Mouse (Mus musculus): ENCODE results near the gene Unk. TPM values are rescaled to one million over a fixed set of nuclear protein-coding genes. Genes with fewer than 3 reads are reported as not detected.
A peak's percentile ranks its signal among the peaks of the same experiment; 100 is the strongest.

Gene Unk
- total and polyA plus RNA-seq, 3 experiments = 17.2 to 80.7 (median 50.1) TPM

GRCm38 (mm10) chr11:116064187-116064867 is 34.2 kb downstream of the Unk start:
- ATAC-seq (ENCODE audit: extremely low read depth, insufficient number of reproducible peaks, low FRiP score, poor library complexity, severe bottlenecking) (no peak), DNase-seq (ENCODE audit: low spot score) (no peak)
- H3K4me3 ChIP-seq (ENCODE audit: low read depth, low read length) = no peak overlapping the region
- TF ChIP-seq GATA1 (IDR thresholded peaks at IDR 0.05; ENCODE audit: borderline replicate concordance, low read length) = no peak
- no peak for TF ChIP-seq POLR2AphosphoS5 (IDR thresholded peaks at IDR 0.05; ENCODE audit: insufficient replicate concordance, low read depth, low read length)
- TF ChIP-seq GATA2 (IDR thresholded peaks at IDR 0.05; ENCODE audit: borderline replicate concordance, low read depth, low read length) = no peak
- no peak for TF ChIP-seq TAL1 (conservative IDR thresholded peaks at IDR 0.05; ENCODE audit: low read depth, low read length)
- TF ChIP-seq CTCF (IDR thresholded peaks at IDR 0.05; ENCODE audit: low read depth, low read length) = no peak
- H3K9me3 ChIP-seq (replicated peaks) = no peaks in the 10 kb centered on the region
- peaks cover 100% of the 10 kb centered on the region for H3K36me3 ChIP-seq (replicated peaks)
- H3K4me1 ChIP-seq (ENCODE audit: insufficient read depth, low read depth, low read length) = peaks cover 36% of the 10 kb centered on the region
- H3K27me3 ChIP-seq (ENCODE audit: insufficient read depth, low read length) = no peaks in the 10 kb centered on the region

GRCm38 (mm10) chr11:116065345-116065744 is 35.2 kb downstream of the Unk start:
- ATAC-seq (ENCODE audit: extremely low read depth, insufficient number of reproducible peaks, low FRiP score, poor library complexity, severe bottlenecking) (no peak), DNase-seq (ENCODE audit: low spot score) (no peak)
- Histone ChIP-seq H3K4me3 (ENCODE audit: low read depth, low read length) (no peak overlapping the region), H3K4me1 (ENCODE audit: insufficient read depth, low read depth, low read length) (peaks cover 35% of the 10 kb centered on the region), H3K9me3 (replicated peaks) (no peaks in the 10 kb centered on the region), H3K36me3 (replicated peaks) (peaks cover 100% of the 10 kb centered on the region), H3K27me3 (ENCODE audit: insufficient read depth, low read length) (no peaks in the 10 kb centered on the region)
- TF ChIP-seq GATA2 (IDR thresholded peaks at IDR 0.05; ENCODE audit: borderline replicate concordance, low read depth, low read length) (no peak), TAL1 (conservative IDR thresholded peaks at IDR 0.05; ENCODE audit: low read depth, low read length) (no peak), GATA1 (IDR thresholded peaks at IDR 0.05; ENCODE audit: borderline replicate concordance, low read length) (no peak), POLR2AphosphoS5 (IDR thresholded peaks at IDR 0.05; ENCODE audit: insufficient replicate concordance, low read depth, low read length) (no peak), CTCF (IDR thresholded peaks at IDR 0.05; ENCODE audit: low read depth, low read length) (no peak)

- DNase-seq (ENCODE audit: low spot score) = no peak
- H3K36me3 ChIP-seq (replicated peaks) = peaks cover 93% of the 10 kb centered on the region
- no peaks in the 10 kb centered on the region for H3K27me3 ChIP-seq (ENCODE audit: insufficient read depth, low read length)
- no peak for ATAC-seq (ENCODE audit: extremely low read depth, insufficient number of reproducible peaks, low FRiP score, poor library complexity, severe bottlenecking)
- no peaks in the 10 kb centered on the region for H3K9me3 ChIP-seq (replicated peaks)
- no peak for TF ChIP-seq POLR2AphosphoS5 (IDR thresholded peaks at IDR 0.05; ENCODE audit: insufficient replicate concordance, low read depth, low read length)
- TF ChIP-seq CTCF (IDR thresholded peaks at IDR 0.05; ENCODE audit: low read depth, low read length) = 0 out of 2 replicates have a peak, but pooled peaks have one; percentile 21
- TF ChIP-seq TAL1 (conservative IDR thresholded peaks at IDR 0.05; ENCODE audit: low read depth, low read length) = no peak
- H3K4me3 ChIP-seq (ENCODE audit: low read depth, low read length) = no peak overlapping the region
- H3K4me1 ChIP-seq (ENCODE audit: insufficient read depth, low read depth, low read length) = peaks cover 48% of the 10 kb centered on the region
Measured at GRCm38 (mm10) chr11:116071510-116071909, 41.4 kb downstream of the Unk start.

- Histone ChIP-seq H3K4me3 (ENCODE audit: low read depth, low read length) (no peak overlapping the region), H3K9me3 (replicated peaks) (no peaks in the 10 kb centered on the region), H3K27me3 (ENCODE audit: insufficient read depth, low read length) (no peaks in the 10 kb centered on the region), H3K4me1 (ENCODE audit: insufficient read depth, low read depth, low read length) (peaks cover 57% of the 10 kb centered on the region), H3K36me3 (replicated peaks) (peaks cover 83% of the 10 kb centered on the region)
- no peak for TF ChIP-seq CTCF (IDR thresholded peaks at IDR 0.05; ENCODE audit: low read depth, low read length)
- no peak for TF ChIP-seq GATA2 (IDR thresholded peaks at IDR 0.05; ENCODE audit: borderline replicate concordance, low read depth, low read length)
- TF ChIP-seq TAL1 (conservative IDR thresholded peaks at IDR 0.05; ENCODE audit: low read depth, low read length) = no peak
- no peak for TF ChIP-seq POLR2AphosphoS5 (IDR thresholded peaks at IDR 0.05; ENCODE audit: insufficient replicate concordance, low read depth, low read length)
- no peak for TF ChIP-seq GATA1 (IDR thresholded peaks at IDR 0.05; ENCODE audit: borderline replicate concordance, low read length)
- ATAC-seq (ENCODE audit: extremely low read depth, insufficient number of reproducible peaks, low FRiP score, poor library complexity, severe bottlenecking) (no peak), DNase-seq (ENCODE audit: low spot score) (no peak)
Measured at GRCm38 (mm10) chr11:116072608-116073007, 42.5 kb downstream of the Unk start.

- H3K4me3 ChIP-seq (ENCODE audit: low read depth, low read length) = no peak overlapping the region
- no peaks in the 10 kb centered on the region for H3K9me3 ChIP-seq (replicated peaks)
- ATAC-seq (ENCODE audit: extremely low read depth, insufficient number of reproducible peaks, low FRiP score, poor library complexity, severe bottlenecking) (no peak), DNase-seq (ENCODE audit: low spot score) (no peak)
- TF ChIP-seq CTCF (IDR thresholded peaks at IDR 0.05; ENCODE audit: low read depth, low read length) = no peak
- TF ChIP-seq POLR2AphosphoS5 (IDR thresholded peaks at IDR 0.05; ENCODE audit: insufficient replicate concordance, low read depth, low read length) = no peak
- TF ChIP-seq GATA2 (IDR thresholded peaks at IDR 0.05; ENCODE audit: borderline replicate concordance, low read depth, low read length) = no peak
- TF ChIP-seq TAL1 (conservative IDR thresholded peaks at IDR 0.05; ENCODE audit: low read depth, low read length) = no peak
- no peak for TF ChIP-seq GATA1 (IDR thresholded peaks at IDR 0.05; ENCODE audit: borderline replicate concordance, low read length)
- peaks cover 78% of the 10 kb centered on the region for H3K36me3 ChIP-seq (replicated peaks)
- peaks cover 66% of the 10 kb centered on the region for H3K4me1 ChIP-seq (ENCODE audit: insufficient read depth, low read depth, low read length)
- H3K27me3 ChIP-seq (ENCODE audit: insufficient read depth, low read length) = no peaks in the 10 kb centered on the region
Measured at GRCm38 (mm10) chr11:116074436-116074991, 44.4 kb downstream of the Unk start.

GRCm38 (mm10) chr11:116075539-116076265 is 45.6 kb downstream of the Unk start:
- peak; percentile 60 for DNase-seq (ENCODE audit: low spot score)
- Histone ChIP-seq H3K4me3 (ENCODE audit: low read depth, low read length) (peak overlapping the region; percentile 78), H3K4me1 (ENCODE audit: insufficient read depth, low read depth, low read length) (peaks cover 75% of the 10 kb centered on the region), H3K9me3 (replicated peaks) (no peaks in the 10 kb centered on the region), H3K27me3 (ENCODE audit: insufficient read depth, low read length) (no peaks in the 10 kb centered on the region), H3K36me3 (replicated peaks) (peaks cover 78% of the 10 kb centered on the region)
- TF ChIP-seq GATA1 (IDR thresholded peaks at IDR 0.05; ENCODE audit: borderline replicate concordance, low read length) (no peak), CTCF (IDR thresholded peaks at IDR 0.05; ENCODE audit: low read depth, low read length) (no peak), POLR2AphosphoS5 (IDR thresholded peaks at IDR 0.05; ENCODE audit: insufficient replicate concordance, low read depth, low read length) (no peak), TAL1 (conservative IDR thresholded peaks at IDR 0.05; ENCODE audit: low read depth, low read length) (no peak; the same call in 1 of the 2 replicates), GATA2 (IDR thresholded peaks at IDR 0.05; ENCODE audit: borderline replicate concordance, low read depth, low read length) (no peak)
- peak; percentile 43 for ATAC-seq (ENCODE audit: extremely low read depth, insufficient number of reproducible peaks, low FRiP score, poor library complexity, severe bottlenecking)
